Mouse (Mus musculus) layer of hippocampus, postnatal 36 days (tissue): ENCODE data around the gene Ost4. TPM values are rescaled to one million over a fixed set of nuclear protein-coding genes. Genes with fewer than 3 reads are reported as not detected.
A peak's percentile ranks its signal among the peaks of the same experiment; 100 is the strongest.

Experiments used
- DNase-seq, 2 experiments: peaks; one replicate each; pipeline ENCODE4 v3.0.0; 2022
- total RNA-seq, 2 experiments: library from RNA; stranded (reverse); gene quantifications; 2 replicates each; pipeline ENCODE4 v1.2.3; 2021

Ost4 gene
- 10 to 100 TPM; 97.4 to 99.4 TPM for total RNA-seq

DNA sequence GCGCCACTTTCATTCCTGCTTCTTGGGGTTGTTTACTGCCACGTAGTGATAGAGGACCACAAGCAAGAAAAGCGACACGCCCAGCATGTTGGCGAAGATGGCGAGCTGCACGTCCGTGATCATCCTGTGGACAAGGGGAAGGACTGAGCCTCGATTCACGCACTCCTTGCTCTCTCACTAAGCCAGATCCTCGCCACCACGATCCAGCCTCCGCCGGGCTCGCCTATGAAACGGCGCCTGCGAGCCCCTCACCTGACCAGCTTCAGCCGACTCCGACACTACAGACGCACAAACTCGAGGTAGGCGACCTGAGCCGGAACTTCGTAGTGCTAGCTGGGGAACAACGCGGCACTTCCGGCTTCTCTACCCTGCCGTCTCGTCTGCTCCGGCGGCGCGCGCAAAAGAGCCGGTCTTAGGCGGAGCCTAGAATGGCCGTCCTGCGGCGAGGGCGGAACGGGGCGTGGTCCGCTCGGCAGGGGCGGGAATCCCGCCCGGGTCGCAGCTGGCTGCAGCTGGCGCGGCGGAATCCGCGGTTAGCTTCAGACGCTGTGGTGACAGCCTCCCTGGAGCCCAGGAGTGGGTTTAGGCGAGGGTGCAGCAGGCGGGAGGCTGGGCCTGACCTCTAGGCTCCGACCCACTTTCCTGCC is at the start of gene Ost4:
TSS of gene Ost4 (minus strand) at position 376 of the 647 bp plus-strand sequence.
- DNase-seq, result peak; percentile 95

DNA sequence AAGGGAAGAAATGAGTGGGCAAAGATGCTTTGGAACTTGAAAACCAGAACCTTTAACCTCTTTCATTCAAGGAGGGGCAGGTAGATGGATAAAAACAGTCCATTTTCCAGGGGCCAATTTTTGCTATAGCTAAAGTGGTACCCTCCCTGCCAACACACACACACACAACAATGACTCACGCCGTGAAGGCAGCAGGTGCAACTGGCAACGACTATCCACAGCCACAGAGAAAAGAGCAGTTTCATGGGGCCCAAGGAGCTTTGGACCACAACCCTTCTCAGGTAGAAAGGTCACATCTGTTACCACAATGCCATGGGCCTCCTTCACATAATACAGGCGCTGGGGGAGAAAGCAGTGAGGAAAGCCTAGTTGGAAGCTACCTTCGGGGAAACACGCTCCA is 48.2 kb upstream of the Ost4 start:
- DNase-seq, result no peak

DNA sequence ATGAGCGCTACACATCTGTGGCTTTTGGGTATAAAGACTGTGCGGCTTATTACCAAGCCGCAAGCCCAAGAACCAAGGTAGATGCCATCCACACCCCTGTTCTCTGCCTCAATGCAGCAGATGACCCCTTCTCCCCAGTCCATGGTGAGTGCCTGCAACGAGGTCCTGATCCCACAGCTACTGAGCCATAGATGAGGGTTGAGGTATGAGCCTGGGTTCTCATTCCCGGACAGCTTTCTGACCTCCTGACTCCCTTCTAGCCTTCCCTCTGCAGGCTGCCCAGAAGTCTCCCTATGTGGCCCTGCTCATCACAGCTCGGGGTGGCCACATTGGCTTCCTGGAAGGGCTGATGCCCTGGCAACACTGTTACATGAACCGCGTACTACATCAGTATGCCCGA is 47.0 kb upstream of the Ost4 start:
- no peak for DNase-seq

DNA sequence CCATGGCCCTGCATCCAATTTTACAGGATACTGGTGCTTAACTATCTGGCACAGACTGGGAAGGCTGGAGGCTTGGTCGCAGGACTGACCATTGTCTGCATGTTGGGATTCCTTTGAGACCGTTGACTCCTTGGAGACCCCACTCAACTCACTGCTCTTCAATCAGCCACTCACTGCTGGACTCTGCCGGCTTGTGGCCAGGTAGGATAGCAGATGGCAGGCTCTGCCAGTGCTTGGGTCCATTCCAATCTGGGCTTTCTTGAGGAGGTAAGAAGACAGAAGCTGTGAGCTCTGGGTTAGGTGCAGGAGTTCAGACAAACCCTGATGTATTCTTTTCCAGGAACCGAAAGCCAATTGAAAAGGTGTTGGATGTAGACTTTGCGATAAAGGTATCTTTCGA is 46.5 kb upstream of the Ost4 start:
- DNase-seq, result no peak

DNA sequence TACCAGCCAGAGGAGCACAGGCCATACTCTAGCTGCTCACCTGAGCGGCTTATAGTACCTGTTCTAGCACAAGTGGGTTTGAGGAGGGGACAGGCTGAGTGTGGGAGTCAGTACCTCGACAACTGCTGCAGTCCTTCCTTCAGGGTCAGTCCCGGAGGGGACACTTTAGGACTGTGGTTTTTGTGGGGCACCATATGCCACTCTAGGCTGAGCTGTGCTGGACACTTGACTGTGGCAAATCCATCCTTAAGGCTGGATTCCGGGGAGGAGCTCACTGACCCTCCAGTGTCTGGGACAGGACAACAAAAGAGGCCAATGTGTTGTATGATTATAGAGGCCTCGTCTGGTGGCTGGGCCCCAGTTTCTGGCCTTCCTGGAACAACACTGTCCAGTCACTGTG is 45.0 kb upstream of the Ost4 start:
- no peak for DNase-seq

DNA sequence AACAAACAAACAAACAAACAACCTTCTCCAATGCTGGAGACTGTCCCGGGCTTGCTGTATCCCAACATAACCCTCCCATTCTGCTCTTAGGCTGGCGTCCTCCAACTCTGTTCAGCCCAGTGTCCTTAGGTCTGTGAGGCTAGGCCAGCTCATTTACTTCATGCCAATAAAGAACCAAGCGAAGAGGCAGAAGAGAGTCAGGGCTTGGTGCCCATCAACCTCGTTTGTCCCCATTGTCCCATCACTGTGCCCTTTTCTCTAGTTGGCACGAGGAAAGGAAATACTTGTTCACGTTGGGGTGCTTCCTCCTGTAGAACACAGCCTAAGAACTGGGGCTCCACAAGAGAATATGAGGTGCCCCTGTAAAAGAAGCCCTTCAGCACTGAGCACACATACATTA is 44.1 kb upstream of the Ost4 start:
- DNase-seq, result no peak

DNA sequence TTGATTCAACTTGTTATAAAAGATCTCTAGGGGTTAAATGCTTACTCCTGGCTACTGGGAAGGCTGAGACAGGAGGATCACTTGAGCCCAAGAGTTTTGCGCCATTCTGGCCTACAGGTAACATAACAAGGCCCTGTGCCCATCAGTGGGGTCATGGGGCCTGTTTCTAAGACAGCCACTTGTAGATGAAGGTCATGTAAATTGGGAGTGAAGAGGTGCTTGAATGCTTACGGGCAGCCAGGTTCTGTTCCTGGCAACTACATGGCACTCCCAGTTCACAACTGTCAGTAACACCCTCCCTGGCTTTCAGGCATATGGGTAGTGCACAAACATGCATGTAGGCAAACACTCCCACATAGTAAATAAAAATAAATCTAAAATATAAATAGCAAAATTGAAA is 43.3 kb upstream of the Ost4 start:
- no peak for DNase-seq

DNA sequence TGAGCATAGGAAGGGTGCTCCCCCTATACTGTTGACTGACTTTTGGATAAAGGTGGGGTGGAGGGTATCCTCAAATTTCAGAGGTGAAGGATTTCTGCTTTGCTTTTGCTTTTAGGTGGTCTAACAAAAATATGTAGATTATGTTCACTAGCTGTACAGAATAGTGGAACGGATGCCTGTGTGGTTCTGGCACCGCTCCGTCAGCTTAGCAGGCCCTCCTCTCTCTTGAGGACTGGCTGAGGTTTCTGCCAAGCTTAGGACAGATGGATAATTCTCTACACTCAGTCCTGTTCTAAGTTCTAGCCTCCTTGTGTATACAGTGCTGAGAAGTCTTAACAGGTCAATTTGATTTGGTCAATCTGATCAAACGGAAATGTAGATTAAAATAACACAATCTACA is 42.9 kb upstream of the Ost4 start:
- no peak for DNase-seq

DNA sequence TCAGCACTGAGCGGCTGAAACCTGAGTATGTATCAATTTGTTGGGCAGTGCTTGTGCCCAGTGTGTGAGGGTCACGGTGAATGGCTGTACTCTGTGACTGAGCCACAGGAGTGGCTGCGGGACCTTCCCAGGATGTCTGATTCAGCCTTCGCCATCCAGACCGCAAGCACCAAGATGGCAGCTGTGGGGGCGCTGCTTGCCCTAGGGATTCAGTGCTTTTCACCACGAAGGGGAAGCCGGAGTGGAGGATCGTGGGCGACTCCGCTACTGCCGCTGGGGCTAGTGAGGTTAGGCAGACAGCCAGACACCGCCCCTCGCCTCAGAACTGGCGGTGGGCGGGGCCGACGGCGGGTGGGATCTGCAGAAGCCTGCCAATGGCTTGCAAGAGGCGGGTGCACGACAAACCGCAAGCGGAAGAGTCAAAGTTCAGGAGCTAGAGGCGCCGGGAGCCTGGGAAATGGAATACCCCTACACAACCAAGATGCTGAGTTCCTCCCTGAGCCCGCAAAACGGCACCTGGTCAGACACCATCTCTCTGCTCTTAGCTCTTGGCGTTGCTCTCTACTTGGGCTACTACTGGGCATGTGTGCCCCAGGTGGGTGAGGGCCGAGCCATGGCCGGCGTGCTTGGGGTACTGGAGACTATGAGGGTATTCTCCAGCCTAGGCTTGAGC is 42.2 kb upstream of the Ost4 start:
- peak; percentile 91 to 92 for DNase-seq

DNA sequence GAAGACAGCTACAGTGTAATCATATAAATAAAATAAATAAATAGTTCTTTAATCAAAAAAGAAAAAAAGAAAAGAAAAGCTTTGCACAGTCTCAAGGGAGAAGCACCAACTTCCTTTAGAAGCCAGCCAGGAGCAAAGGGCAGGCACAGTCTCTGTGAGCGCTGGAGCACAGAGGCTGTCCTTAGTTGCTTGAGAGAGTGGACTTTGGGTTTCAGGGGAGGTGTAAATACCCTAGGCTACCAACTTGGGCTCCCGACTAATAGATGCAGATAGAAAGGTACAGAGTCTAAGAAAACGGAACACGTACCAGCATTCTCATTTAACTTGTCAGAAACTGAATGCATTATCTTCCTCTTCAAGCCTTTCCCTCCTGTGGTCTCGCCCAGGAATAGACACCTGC is 41.0 kb upstream of the Ost4 start:
- no peak for DNase-seq

DNA sequence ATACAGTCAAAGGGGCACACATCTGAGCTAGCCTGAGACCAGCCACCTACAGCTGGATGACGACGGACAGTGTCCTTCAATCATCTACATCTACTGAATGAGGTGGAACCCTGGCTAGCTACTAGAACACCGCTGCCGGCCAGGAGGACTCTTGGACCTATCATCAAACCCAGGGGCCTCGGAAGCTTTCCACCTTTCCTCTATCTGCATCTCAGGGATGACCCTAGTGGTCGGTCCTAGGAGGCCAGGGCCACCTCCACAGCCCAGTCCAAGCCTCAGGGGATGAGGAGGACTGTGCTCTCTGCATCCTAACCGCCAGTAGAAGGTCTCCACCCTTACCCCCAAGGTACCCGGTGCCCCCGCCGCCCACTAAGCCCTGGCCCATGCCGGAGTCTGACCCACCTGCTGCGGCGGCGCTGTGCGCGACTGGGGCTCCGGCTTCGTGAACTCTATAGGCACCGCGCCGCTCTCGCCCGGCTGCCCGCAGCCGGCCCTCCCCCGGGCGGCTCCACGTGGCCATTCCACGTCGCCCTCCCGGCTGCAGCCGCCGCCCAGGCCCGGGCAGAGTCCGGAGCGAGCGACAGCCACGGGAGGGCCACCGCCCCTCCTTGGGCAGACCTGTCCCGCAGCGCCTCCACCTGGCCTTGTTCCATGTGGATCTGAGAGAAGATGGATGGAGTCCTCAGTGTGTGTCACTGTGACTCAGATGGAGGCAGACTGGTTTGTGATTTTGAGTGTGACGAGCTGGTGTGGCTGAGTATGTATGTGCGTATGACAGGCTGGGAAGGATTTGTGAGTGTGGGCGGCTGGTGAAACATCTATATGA is 37.6 kb upstream of the Ost4 start, which contains the start of gene Cgref1:
TSS of gene Cgref1 (minus strand) at position 636 of the 826 bp plus-strand sequence.
- DNase-seq, result peak; percentile 62 to 68

DNA sequence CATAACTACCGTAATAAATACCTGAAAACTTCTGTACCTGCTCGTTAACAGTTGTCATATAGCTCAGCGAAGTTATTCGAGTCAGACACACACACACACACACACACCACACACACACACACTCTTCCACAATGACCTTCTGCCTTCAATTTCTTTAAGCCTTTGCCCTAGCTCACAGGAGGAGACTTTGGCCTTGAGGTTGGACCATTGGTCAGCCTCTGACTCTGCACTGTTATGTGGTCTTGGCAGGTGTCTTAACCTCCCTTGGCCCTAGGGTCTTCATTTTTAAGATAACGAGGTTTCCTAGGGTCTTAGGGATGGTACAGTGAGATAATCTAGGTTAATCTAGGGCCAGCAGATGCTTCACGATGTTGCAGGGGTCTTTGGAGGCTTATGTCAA is 36.8 kb upstream of the Ost4 start:
- DNase-seq, result no peak

DNA sequence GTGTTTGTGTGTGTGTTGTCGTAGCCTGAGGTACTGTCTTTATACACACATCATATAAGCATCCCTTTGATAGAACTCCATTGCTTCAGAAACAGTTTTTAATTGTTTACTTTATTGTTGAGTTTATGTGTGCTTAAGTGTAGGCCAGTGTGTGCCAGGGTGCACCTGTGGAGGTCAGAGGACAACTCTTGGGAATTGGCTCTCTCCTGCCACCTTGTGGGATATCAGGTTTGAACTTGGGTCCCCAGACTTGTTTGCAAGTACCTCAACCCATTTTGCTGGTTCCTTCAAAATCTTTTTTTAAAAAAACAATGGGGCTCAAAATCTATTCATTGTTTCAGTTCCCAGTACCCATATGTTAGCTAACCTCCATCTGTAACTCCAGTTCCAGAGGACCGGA is 35.4 kb upstream of the Ost4 start:
- DNase-seq, result no peak

DNA sequence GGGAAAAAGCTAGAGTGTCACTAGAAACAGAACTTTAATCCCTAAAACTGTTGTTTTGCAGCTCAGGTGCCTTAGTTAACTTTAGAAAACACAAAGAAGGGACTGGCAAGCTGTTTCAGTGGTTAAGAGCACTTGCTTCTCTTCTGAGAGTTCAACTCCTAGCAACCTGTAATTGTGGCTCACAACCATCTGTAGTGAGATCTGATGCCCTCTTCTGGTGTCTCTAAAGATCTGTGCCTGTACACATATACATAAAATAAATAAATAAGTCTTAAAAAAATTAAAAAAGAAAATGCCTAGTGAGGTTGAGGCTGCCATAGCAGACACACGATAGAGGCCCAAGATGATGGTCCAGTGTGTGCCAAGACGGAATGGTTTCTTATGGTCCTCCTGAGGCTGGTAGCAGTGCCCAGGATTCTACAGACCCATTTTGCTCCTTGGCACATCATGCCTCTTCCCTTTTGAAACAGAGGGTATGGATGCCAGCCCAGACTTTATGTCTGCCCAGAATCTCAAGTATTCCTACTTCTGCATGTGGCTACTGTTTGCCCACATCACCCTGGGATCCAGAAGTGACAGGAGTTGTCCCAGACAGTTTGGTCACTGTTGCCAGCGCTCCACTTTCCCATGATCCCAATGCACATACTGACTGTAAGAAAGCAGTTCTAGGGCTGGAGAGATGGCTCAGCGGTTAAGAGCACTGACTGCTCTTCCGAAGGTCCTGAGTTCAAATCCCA is 27.3 kb upstream of the Ost4 start:
- no peak for DNase-seq

DNA sequence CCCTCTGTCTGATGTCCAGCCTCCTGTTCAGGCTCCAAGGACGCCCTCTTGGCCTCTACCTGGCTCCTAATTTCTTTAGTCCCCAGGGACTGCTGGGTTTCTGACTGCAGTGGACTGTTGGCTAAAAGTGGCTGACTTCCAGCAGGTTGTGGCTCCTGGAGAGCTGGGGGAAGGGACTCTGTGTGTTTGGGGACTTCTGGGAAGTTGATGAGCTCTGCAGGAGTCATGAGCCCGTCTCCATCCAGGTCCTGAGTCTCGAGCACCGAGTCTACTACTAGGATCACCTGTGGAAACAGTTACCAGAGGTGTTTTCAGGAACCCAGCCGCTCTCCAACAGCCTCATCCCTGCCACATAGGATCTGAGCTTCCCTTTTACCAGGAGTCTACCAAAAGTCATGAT is 26.1 kb upstream of the Ost4 start:
- DNase-seq, result no peak

DNA sequence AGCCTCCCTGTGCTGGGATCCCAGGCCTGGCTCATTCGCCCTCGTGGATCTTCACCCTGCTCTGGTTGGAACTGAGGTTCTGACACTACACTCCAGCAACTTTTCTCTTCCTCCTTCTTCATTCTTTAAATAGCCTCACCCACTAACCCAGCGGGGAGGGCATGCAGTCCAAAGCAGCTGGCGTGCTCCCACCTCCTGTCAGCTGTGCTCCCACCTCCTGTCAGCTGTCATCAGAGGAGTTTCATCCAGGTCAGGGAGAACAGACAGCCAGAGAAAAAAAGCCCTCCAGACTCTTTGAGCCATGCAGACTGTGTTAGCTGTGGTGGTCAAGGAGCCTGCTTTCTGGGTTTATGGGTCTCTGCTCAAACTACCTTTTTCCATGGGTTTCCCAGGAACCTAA is 23.8 kb upstream of the Ost4 start:
- no peak for DNase-seq

DNA sequence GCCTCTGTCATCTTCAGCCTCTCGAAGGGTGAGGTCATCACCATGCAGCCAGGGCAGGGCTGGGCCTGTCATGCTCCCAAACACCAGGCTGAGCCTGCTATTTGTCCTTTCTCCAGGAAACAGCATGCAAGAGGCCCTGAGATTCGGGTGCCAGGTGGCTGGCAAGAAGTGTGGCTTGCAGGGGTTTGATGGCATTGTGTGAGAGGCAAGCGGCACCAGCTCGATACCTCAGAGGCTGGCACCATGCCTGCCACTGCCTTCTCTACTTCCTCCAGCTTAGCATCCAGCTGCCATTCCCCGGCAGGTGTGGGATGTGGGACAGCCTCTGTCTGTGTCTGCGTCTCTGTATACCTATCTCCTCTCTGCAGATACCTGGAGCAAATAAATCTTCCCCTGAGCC is 23.3 kb upstream of the Ost4 start:
- no peak for DNase-seq

DNA sequence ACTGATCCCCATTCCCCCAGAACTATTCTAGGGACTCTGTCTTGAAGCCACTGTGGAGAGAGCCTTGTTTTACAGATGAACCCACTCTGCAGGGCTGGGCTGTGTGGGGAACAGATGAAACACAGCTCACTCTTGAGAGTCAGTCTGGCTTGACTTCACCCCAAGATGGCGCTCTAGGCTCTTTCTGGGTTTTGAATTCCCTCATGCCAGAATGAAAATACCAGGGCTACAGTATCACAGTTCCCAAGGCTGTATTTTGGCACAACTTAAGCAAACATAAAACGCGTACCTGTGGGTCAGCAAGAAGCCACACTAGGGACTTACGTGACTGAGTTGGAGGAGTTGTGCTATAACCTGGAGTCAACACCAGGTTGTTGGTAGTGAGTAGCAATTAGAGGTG is 22.5 kb upstream of the Ost4 start:
- peak; percentile 66 to 71 for DNase-seq

DNA sequence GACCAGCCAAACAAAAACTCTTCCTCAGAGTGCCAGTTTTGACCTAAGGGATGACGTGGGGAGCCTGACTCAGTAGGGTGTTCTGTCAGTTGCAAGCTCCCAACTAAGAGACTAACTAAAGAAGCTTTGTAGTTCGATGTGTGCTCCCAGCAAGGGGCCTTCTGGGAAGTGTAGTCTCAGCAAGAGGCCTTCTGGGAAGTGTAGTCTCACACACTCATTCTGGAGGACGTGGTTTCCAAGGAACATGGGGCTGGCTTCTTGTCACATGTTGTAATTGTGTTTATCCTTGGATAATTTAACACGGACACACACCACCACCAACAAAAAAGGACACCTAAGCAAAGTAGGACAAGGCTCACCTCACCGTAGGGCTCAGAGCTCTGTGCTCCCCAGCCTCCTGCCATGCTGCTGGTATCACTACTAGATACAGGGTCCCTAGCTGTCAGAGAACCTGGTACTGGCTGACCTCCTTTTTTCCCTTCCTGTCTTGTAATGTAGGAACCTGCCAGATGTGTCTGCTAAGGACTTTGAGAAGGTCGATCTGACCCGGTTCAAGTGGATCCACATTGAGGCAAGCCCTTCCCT is 20.4 kb upstream of the Ost4 start:
- DNase-seq, result peak; percentile 44 to 47

DNA sequence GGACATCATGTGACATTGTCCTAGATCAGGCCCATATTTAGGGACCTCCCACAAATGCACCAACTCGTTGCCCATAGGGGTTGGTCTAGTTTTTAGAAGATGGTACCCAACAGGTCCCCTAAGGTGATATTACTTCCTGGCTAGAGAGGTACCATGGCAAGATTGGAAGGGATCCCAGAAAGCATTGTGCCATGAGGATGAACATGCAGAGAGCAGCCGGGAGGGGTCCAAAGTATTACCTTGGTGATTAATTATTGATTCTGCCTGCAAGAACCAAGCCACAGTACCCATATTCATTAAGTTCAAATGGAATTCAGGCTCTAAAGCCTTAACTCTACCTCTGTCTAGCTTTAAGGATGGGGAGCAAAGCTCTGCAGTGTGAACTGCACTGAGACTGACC is 18.5 kb upstream of the Ost4 start:
- DNase-seq, result no peak

DNA sequence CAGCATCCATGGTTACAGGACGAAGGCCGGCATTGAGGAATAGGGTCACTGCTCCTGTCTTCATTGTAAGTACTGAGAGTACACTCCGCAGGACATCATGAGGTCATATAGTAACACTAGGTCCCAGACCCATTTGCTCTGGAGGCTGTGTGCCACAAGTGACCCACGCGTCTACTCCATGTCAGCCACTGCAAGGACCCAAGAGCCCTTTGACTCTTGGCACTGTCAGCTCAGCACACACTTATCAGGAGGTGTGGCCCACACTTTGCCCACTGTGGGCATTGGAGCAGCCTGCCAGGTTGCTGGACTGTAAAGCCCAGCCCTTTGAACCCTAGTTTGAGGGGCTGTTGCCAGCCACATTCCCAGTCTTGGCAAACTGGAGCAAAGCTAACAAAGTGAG is 17.6 kb upstream of the Ost4 start:
- no peak for DNase-seq

DNA sequence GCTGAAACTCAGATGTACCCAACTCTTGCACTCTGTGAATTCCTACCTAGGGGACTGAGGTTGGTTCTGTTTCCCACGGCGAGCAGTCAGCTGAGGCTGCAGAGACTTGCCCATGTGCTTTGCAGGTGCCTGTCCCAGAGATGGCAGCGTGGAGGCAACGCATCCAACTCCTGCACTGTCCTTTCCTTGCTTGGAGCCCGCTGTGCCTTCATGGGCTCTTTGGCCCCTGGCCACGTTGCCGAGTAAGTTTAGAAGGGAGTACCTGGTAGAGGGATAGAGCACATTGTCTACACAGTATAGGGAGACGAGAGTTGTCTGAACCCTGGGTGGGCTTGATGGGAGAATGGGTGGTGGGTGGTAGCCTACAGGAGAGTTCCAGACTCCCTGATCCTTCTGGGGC is 17.0 kb upstream of the Ost4 start:
- DNase-seq, result no peak

DNA sequence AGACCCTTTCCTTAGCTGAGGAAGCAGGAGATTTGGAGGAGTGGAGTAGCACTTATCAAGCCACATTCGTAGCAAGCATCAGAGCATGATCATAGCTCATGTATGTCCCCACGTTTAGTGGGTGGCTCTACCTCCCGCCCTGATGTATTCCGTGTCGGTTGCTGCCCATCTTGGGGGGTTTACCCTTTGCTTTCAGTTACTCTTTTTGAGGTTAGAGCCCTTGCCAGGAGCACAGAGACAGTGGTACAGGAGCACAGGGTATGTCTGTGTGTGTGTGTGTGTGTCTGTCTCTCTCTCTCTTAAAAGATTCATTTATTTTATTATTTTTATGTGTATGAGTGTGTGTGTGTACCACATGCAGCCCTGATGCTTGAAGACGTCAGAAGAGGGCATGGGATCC is 15.5 kb upstream of the Ost4 start:
- DNase-seq, result no peak
